In genomic region chr7:132387507-132387906, GRCm38 (mm10) we compare ENCODE assay signal across 15 mouse cellular contexts.
"Had no signal": no experiment of that assay in that cellular context is flagged by ENCODE, and none has a peak within 500 bp of the region (broad histone marks: within the 10 kb centered on the region; RNA-seq: fewer than 3 reads in every experiment).

No protein-coding gene starts in this region.

- DNase-seq: kidney, adult 8-10 months; kidney, postnatal 25 days; lung, adult 2 months; lung, postnatal 36 days; retina, postnatal 1 day; thymus, adult 18-20 months; thymus, postnatal 25 days had no signal

- ATAC-seq: intestine, postnatal 0 days; lung, postnatal 0 days; midbrain, embryonic 16.5 days had no signal

- H3K36me3 ChIP-seq: limb, embryonic 10.5 days; midbrain, embryonic 12.5 days; neural tube, embryonic 13.5 days had no signal

- H3K27ac ChIP-seq: left cerebral cortex, adult 2 months; limb, embryonic 10.5 days; midbrain, embryonic 12.5 days; neural tube, embryonic 13.5 days had no signal

- H3K4me2 ChIP-seq: midbrain, embryonic 12.5 days; neural tube, embryonic 13.5 days had no signal

- H3K9me3 ChIP-seq: limb, embryonic 10.5 days; megakaryocyte, embryonic 14.5 days; midbrain, embryonic 12.5 days; neural tube, embryonic 13.5 days had no signal

- H3K9ac ChIP-seq: midbrain, embryonic 12.5 days; neural tube, embryonic 13.5 days had no signal

- H3K27me3 ChIP-seq: neural tube, embryonic 13.5 days had no signal

- H3K4me3 ChIP-seq: left cerebral cortex, adult 2 months; limb, embryonic 10.5 days; megakaryocyte, embryonic 14.5 days; midbrain, embryonic 12.5 days; neural tube, embryonic 13.5 days had no signal
